Mouse (Mus musculus) hindbrain, embryonic 12.5 days (tissue): ENCODE data around the gene Tekt1. TPM values are rescaled to one million over a fixed set of nuclear protein-coding genes. Genes with fewer than 3 reads are reported as not detected.

Experiments used
- ATAC-seq: fragments of 200-750 bp; cut with Nextera tagmentation; 2 replicates; pipeline ENCODE4 v1.8.0; 2017; ENCODE audit warnings: moderate TSS enrichment; ENCODE audit not compliant: low FRiP score
- H3K27ac ChIP-seq: fragments of 300-500 bp; sonication (generic); 2 replicates; pipeline ENCODE4 v1.5.1; 2016; ENCODE audit warnings: mild to moderate bottlenecking
- H3K27me3 ChIP-seq: fragments of 300-500 bp; sonication (generic); 2 replicates; pipeline ENCODE4 v1.6.1; 2016; ENCODE audit warnings: mild to moderate bottlenecking
- H3K36me3 ChIP-seq: fragments of 300-500 bp; sonication (generic); 2 replicates; pipeline ENCODE4 v1.6.1; 2016; ENCODE audit warnings: mild to moderate bottlenecking
- H3K4me1 ChIP-seq: fragments of 300-500 bp; sonication (generic); 2 replicates; pipeline ENCODE4 v1.6.1; 2016
- H3K4me2 ChIP-seq: fragments of 300-500 bp; sonication (generic); replicated peaks from 2 replicates; pipeline ENCODE4 v1.6.1; 2016; ENCODE audit warnings: mild to moderate bottlenecking
- H3K4me3 ChIP-seq: fragments of 300-500 bp; sonication (generic); 2 replicates; pipeline ENCODE4 v1.5.1; 2016; ENCODE audit warnings: mild to moderate bottlenecking
- H3K9ac ChIP-seq: fragments of 300-500 bp; sonication (generic); 2 replicates; pipeline ENCODE4 v1.6.1; 2016; ENCODE audit warnings: mild to moderate bottlenecking, moderate library complexity
- H3K9me3 ChIP-seq: fragments of 300-500 bp; sonication (generic); replicated peaks from 2 replicates; pipeline ENCODE4 v1.6.1; 2016; ENCODE audit warnings: mild to moderate bottlenecking
- WGBS: fragments of 180-500 bp; shearing (Covaris S2); methylation state at CpG from one replicate; pipeline ENCODE4 v1.1.7; 2016; 5-methylcytosine and 5-hydroxymethylcytosine counted together
- polyA plus RNA-seq: library from polyadenylated mRNA; unstranded; fragments of >200 nt; fragmentation: Nextera tagmentation; extraction: Ambion mirVana; gene quantifications from 2 replicates; pipeline ENCODE4 v1.2.1, GENCODE M21; 2016

The Tekt1 gene
- polyA plus RNA-seq, 1 experiment from 2014 or later: 7.9 TPM

DNA sequence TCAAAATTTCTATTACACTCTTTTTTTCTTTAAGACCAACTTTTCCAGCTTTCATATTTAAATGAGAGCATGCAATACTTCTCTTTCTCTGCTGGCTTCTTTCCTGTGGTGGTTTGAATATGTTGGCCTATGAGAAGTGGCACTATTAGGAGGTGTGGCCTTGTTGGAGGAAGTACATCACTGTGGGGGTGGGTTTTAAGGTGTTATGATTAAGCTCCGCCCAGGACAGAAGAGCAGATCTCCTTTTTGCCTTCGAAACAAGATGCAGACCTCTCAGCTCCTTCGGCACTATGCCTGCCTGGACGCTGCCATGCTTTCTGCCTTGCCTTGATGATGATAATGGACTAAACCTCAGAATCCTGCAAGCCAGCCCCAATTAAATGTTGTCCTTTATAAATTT lies 36.5 kb downstream of the Tekt1 start:
- no peak overlapping the region for H3K27ac ChIP-seq
- H3K27me3 ChIP-seq: no peaks in the 10 kb centered on the region
- no peak overlapping the region for H3K4me3 ChIP-seq
- 87% methylated on average over 4 of the region's 4 CpGs for WGBS
- H3K4me1 ChIP-seq: no peaks in the 10 kb centered on the region
- H3K9me3 ChIP-seq: no peaks in the 10 kb centered on the region
- no peaks in the 10 kb centered on the region for H3K36me3 ChIP-seq
- no peak overlapping the region for H3K4me2 ChIP-seq
- H3K9ac ChIP-seq: no peak overlapping the region
- ATAC-seq: no peak

DNA sequence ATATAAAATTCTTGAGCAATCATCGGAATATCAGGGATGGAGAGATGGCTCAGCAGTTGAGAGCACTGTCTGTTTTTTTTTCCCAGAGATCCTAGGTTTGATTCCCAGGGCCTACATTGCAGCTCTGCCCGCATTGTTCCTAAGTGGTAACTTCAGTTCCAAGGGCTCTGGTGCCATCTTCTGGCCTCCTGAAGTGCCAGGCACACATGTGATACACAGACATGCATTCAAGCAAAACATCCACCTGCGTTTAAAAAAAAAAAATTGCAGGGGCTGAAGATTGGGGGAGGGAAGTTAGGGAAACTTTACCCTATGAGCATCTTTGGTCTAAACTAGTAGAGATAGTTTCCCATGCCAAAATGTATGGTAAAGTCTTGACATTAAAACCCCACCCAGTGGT lies 37.8 kb downstream of the Tekt1 start:
- Histone ChIP-seq H3K4me1 (no peaks in the 10 kb centered on the region), H3K9ac (no peak overlapping the region), H3K36me3 (no peaks in the 10 kb centered on the region), H3K9me3 (no peaks in the 10 kb centered on the region), H3K4me3 (no peak overlapping the region), H3K27ac (no peak overlapping the region), H3K27me3 (no peaks in the 10 kb centered on the region), H3K4me2 (no peak overlapping the region)
- no peak for ATAC-seq
- WGBS: 77% methylated on average over 3 of the region's 3 CpGs

- no peak overlapping the region for H3K9ac ChIP-seq
- H3K9me3 ChIP-seq: no peaks in the 10 kb centered on the region
- no peak overlapping the region for H3K27ac ChIP-seq
- ATAC-seq: no peak
- peaks cover 27% of the 10 kb centered on the region for H3K27me3 ChIP-seq
- H3K36me3 ChIP-seq: no peaks in the 10 kb centered on the region
- 90% methylated on average over 5 of the region's 5 CpGs for WGBS
- peaks cover 5% of the 10 kb centered on the region; the same call in 1 of the 2 replicates for H3K4me1 ChIP-seq
- H3K4me2 ChIP-seq: no peak overlapping the region
- no peak overlapping the region for H3K4me3 ChIP-seq
Measured at GRCm38 (mm10) chr11:72318026-72318425, 44.2 kb downstream of the Tekt1 start.

GRCm38 (mm10) chr11:72314151-72314895 lies 47.9 kb downstream of the Tekt1 start, which contains the start of gene Fbxo39:
Gene Fbxo39, plus strand, starts transcription at chr11:72314444.
- Histone ChIP-seq H3K27ac (no peak within 1 kb of the TSS), H3K9me3 (no peaks in the 10 kb centered on the region), H3K27me3 (peaks cover 31% of the 10 kb centered on the region), H3K36me3 (no peaks in the 10 kb centered on the region), H3K4me2 (peak within 1 kb of the TSS; percentile 55), H3K4me3 (peak within 1 kb of the TSS; percentile 29), H3K4me1 (peaks cover 5% of the 10 kb centered on the region; the same call in 1 of the 2 replicates), H3K9ac (peak within 1 kb of the TSS; percentile 15; the same call in 1 of the 2 replicates)
- WGBS: 12% methylated on average over 42 of the region's 42 CpGs
- ATAC-seq: no peak

DNA sequence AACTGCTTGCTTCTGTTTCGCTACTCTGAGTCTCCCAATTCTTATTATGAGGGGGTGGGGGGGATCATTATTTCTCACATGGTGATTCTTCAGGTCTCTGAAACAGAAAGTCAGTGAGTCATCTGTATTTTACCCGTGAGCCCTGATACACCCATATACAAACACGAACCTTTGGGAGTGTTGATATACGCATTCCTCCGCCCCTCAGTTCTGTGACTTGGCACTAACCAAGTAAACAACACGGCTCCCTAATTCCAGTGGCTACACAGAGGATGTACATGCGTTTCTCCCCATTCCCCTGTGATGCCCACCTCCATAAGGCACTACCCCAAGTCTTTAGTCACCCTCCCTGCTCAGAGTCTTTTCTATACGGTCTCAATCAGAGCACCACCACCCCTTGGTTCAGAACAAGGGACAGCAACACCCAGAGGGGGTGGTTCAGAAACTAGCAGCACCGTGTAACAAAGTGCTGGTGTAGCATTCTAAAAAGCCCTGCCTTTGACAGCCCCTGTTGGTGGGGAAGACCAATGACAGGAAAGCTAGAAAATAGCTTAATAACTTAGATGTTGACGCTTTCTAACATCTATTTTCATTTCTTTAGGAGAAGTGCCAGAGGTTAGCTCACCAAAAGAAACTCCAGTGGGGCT lies 50.8 kb downstream of the Tekt1 start:
- no peaks in the 10 kb centered on the region for H3K9me3 ChIP-seq
- H3K9ac ChIP-seq: no peak overlapping the region
- 82% methylated on average over 10 of the region's 10 CpGs for WGBS
- H3K4me1 ChIP-seq: peaks cover 5% of the 10 kb centered on the region; the same call in 1 of the 2 replicates
- peaks cover 31% of the 10 kb centered on the region for H3K27me3 ChIP-seq
- H3K4me2 ChIP-seq: no peak overlapping the region
- H3K36me3 ChIP-seq: no peaks in the 10 kb centered on the region
- no peak overlapping the region for H3K27ac ChIP-seq
- no peak overlapping the region for H3K4me3 ChIP-seq
- ATAC-seq: no peak

DNA sequence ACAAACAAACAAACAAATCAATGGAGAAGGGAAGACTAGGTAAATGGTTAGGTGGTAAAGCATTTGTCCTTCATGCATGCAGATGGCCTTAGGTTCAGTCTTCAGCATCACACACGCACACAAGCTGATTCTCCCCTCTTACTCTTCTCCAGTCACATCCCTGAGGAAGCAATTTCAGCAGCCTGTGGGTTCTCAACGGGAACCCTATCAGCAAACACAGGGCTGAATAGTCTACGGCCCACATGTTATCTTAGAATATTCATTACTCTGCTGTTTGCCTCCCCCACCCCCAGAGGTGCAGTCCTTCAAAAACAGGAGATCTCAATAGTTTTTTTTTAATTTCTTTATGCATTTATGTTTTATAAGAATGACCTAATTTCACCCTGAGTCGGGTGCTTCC lies 51.8 kb downstream of the Tekt1 start:
- no peak overlapping the region for H3K27ac ChIP-seq
- H3K4me3 ChIP-seq: no peak overlapping the region
- H3K4me2 ChIP-seq: no peak overlapping the region
- H3K9ac ChIP-seq: no peak overlapping the region
- no peaks in the 10 kb centered on the region for H3K9me3 ChIP-seq
- WGBS: 86% methylated on average over 4 of the region's 4 CpGs
- peaks cover 5% of the 10 kb centered on the region; the same call in 1 of the 2 replicates for H3K4me1 ChIP-seq
- no peak for ATAC-seq
- peaks cover 28% of the 10 kb centered on the region for H3K27me3 ChIP-seq
- no peaks in the 10 kb centered on the region for H3K36me3 ChIP-seq

- H3K9me3 ChIP-seq: no peaks in the 10 kb centered on the region
- no peaks in the 10 kb centered on the region for H3K36me3 ChIP-seq
- H3K9ac ChIP-seq: no peak overlapping the region
- no peak overlapping the region for H3K4me2 ChIP-seq
- 62% methylated on average over 2 of the region's 2 CpGs for WGBS
- peaks cover 14% of the 10 kb centered on the region for H3K27me3 ChIP-seq
- no peaks in the 10 kb centered on the region for H3K4me1 ChIP-seq
- no peak overlapping the region for H3K27ac ChIP-seq
- H3K4me3 ChIP-seq: no peak overlapping the region
- ATAC-seq: no peak
Measured at GRCm38 (mm10) chr11:72308982-72309381, 53.3 kb downstream of the Tekt1 start.

DNA sequence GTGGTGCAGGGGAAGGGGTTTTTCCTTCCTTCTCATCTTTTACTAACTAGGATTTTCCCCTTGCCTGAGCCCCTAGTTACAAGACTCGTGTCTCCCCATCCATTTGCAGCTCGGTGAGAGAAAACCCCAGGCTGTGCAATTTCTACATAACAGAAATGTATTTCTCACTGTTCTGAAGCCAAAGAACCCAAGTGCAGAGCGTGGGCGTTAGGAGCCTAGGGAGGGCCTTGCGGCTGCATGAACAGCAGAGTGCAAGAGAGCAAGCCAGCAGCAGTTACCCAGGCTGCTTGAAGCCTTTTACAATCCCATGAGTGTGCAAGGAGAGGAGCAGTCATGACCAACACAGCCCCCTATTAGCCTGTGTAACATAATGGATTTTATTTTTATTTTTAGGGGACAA lies 54.8 kb downstream of the Tekt1 start:
- Histone ChIP-seq H3K4me1 (no peaks in the 10 kb centered on the region), H3K36me3 (no peaks in the 10 kb centered on the region), H3K27me3 (no peaks in the 10 kb centered on the region), H3K4me2 (no peak overlapping the region), H3K9ac (no peak overlapping the region), H3K4me3 (no peak overlapping the region), H3K9me3 (no peaks in the 10 kb centered on the region), H3K27ac (no peak overlapping the region)
- WGBS: 88% methylated on average over 5 of the region's 5 CpGs
- ATAC-seq: no peak

DNA sequence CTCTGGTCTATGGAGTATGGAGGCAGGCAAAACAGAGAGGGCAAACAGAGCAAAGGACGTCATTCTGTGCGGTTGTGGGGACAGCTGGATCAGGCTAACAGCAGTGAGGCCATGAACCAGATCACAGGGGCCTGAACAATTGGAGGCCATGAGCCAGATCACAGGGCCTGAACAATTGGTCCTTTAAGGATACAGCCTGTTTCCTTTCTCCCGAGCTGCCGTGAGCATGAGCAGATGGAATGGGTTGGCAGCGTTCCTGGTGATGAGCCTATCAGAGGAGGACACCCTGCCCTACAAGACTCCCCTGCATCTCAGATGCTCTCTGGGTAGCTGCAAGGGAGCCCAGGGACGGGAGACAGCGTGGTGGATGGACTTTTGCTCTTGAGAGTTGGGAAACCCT lies 60.0 kb downstream of the Tekt1 start:
- H3K36me3 ChIP-seq: no peaks in the 10 kb centered on the region
- no peak overlapping the region for H3K4me2 ChIP-seq
- 84% methylated on average over 7 of the region's 7 CpGs for WGBS
- H3K9me3 ChIP-seq: no peaks in the 10 kb centered on the region
- no peak overlapping the region for H3K4me3 ChIP-seq
- ATAC-seq: no peak
- no peaks in the 10 kb centered on the region for H3K27me3 ChIP-seq
- no peak overlapping the region for H3K9ac ChIP-seq
- no peak overlapping the region for H3K27ac ChIP-seq
- H3K4me1 ChIP-seq: peaks cover 3% of the 10 kb centered on the region; the same call in 1 of the 2 replicates

GRCm38 (mm10) chr11:72301334-72301733 lies 60.9 kb downstream of the Tekt1 start, which contains the start of gene Xaf1:
Gene Xaf1, plus strand, starts transcription at chr11:72301629.
- no peak within 1 kb of the TSS for H3K9ac ChIP-seq
- no peaks in the 10 kb centered on the region for H3K36me3 ChIP-seq
- H3K27ac ChIP-seq: no peak within 1 kb of the TSS
- ATAC-seq: no peak
- no peaks in the 10 kb centered on the region for H3K27me3 ChIP-seq
- no peak within 1 kb of the TSS for H3K4me2 ChIP-seq
- H3K9me3 ChIP-seq: no peaks in the 10 kb centered on the region
- 25% methylated on average over 6 of the region's 6 CpGs for WGBS
- H3K4me3 ChIP-seq: no peak within 1 kb of the TSS
- peaks cover 3% of the 10 kb centered on the region; the same call in 1 of the 2 replicates for H3K4me1 ChIP-seq
